Mouse (Mus musculus) bone marrow, adult 2 months (tissue): ENCODE measurements around the gene Cd82. TPM values are rescaled to one million over a fixed set of nuclear protein-coding genes. Genes with fewer than 3 reads are reported as not detected.

Experiments
- H3K27ac ChIP-seq: fragments of 200-500 bp; 2 replicates; pipeline ENCODE4 v1.5.1; 2012; ENCODE audit warnings: low read depth, mild to moderate bottlenecking, control low read depth, inconsistent platforms, low read length; ENCODE audit not compliant: control insufficient read depth, poor library complexity, insufficient read depth
- H3K4me1 ChIP-seq: fragments of 200-500 bp; 2 replicates; pipeline ENCODE4 v1.6.1; 2011; ENCODE audit warnings: low read length; ENCODE audit not compliant: control insufficient read depth, insufficient read depth
- H3K4me3 ChIP-seq: fragments of 200-500 bp; replicated peaks from 2 replicates; pipeline ENCODE3; 2011; ENCODE audit warnings: mild to moderate bottlenecking, low read depth, low read length, control low read depth; ENCODE audit not compliant: control insufficient read depth
- CTCF ChIP-seq: fragments of 200-500 bp; IDR thresholded peaks from 2 replicates; pipeline ENCODE4 v1.5.1; 2011; ENCODE audit warnings: low read length, control low read depth; ENCODE audit not compliant: control insufficient read depth, insufficient read depth
- POLR2A ChIP-seq: fragments of 200-500 bp; IDR thresholded peaks from 2 replicates; pipeline ENCODE4 v1.6.1; 2011; ENCODE audit warnings: low read depth, mild to moderate bottlenecking, control low read depth, low read length, borderline replicate concordance; ENCODE audit not compliant: control insufficient read depth
- WGBS: fragments of 180-500 bp; shearing (Covaris S2); methylation state at CpG from one replicate; pipeline ENCODE4 v1.1.7; 2018; 5-methylcytosine and 5-hydroxymethylcytosine counted together
- polyA plus RNA-seq: library from polyadenylated mRNA; stranded (reverse); fragments of >200 nt; gene quantifications from 2 replicates; pipeline ENCODE4 v1.2.4, GENCODE M21; 2011; ENCODE audit warnings: low replicate concordance; ENCODE audit not compliant: missing spikeins, insufficient read depth, insufficient read length

Gene Cd82
- polyA plus RNA-seq, 1 experiment: 111 TPM

- peaks cover 26% of the 10 kb centered on the region for H3K4me1 ChIP-seq
- H3K27ac ChIP-seq: peak overlapping the region; percentile 83
- no peak overlapping the region for H3K4me3 ChIP-seq
- 68% methylated on average over 13 of the region's 13 CpGs for WGBS
- no peak for TF ChIP-seq CTCF
- TF ChIP-seq POLR2A: no peak
These were observed 16.2 kb downstream of the Cd82 start for GRCm38 (mm10) chr2:93446606-93447353.

- peaks cover 26% of the 10 kb centered on the region for H3K4me1 ChIP-seq
These were observed 17.7 kb downstream of the Cd82 start for GRCm38 (mm10) chr2:93445237-93445651.

GRCm38 (mm10) chr2:93444280-93444679, 18.7 kb downstream of the Cd82 start:
- no peak for TF ChIP-seq CTCF
- no peak for TF ChIP-seq POLR2A
- Histone ChIP-seq H3K4me1 (peaks cover 19% of the 10 kb centered on the region), H3K27ac (no peak overlapping the region), H3K4me3 (no peak overlapping the region)
- WGBS: 46% methylated on average over 7 of the region's 7 CpGs

More at GRCm38 (mm10) chr2:93445237-93445651, 17.7 kb downstream of the Cd82 start:
- WGBS: 87% methylated on average over 5 of the region's 5 CpGs
- no peak for TF ChIP-seq CTCF
- TF ChIP-seq POLR2A: no peak
- no peak overlapping the region for H3K27ac ChIP-seq
- no peak overlapping the region for H3K4me3 ChIP-seq

DNA sequence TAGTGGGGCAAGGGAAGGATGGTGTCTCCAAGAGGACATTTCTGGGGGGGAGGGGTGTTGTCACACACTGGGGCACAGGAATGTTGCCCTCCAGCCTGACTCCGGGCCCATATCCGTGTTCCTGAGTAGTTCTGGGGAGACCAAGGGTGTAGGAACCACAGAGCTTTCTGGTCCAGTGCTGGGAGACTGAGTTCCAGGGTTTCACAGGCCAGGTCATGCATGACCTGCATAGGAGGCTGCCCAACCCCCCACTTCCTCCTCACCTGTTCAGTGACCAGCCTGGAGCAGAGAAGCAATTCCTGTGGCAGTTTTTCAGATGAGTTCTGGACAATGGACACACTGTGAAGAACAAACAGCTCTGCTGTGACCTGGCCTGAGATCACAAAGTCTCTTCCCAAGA, 19.8 kb downstream of the Cd82 start:
- WGBS: 98% methylated on average over 2 of the region's 2 CpGs
- Histone ChIP-seq H3K27ac (no peak overlapping the region), H3K4me1 (peaks cover 13% of the 10 kb centered on the region), H3K4me3 (no peak overlapping the region)
- TF ChIP-seq CTCF: no peak
- TF ChIP-seq POLR2A: no peak

DNA sequence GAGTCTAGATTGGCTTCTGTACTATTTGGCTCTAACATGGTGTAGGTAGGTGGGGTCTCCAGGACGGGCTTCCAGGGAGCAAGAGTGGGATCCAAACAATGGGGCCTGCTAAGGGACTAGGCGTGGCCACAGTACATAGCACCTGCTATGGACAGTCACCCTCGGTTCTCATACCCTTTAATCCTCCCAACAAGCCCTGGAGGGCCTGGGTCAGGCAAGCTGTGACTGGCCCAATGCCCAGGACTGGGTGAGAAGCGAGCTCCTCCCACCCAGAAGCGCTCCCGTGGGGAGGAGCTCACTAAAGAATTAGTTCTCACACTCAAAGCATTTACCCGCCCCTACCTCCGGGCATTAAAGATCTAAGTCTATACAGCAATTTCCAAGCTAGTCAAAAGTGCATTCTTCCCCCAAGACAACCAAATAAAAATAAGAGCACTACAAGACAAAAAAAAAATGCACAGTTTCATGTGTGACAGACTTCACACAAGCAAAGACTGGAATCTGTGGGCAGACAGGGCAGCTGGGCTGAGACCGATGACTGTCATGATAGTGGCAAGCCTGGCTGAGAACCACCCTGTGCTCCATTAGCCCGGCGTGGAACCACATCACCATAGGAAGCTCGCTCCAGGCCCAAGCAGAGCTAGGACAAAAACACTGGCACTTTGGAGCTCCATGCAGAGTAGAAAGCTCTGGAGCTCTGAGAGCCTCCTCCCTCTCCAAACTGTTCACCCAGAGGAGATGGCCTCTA, 23.0 kb downstream of the Cd82 start:
- H3K4me1 ChIP-seq: peaks cover 4% of the 10 kb centered on the region; the same call in 1 of the 2 replicates
- no peak for TF ChIP-seq POLR2A
- TF ChIP-seq CTCF: no peak
- no peak overlapping the region for H3K4me3 ChIP-seq
- no peak overlapping the region for H3K27ac ChIP-seq
- 68% methylated on average over 12 of the region's 12 CpGs for WGBS

GRCm38 (mm10) chr2:93439352-93439771, 23.6 kb downstream of the Cd82 start:
- Histone ChIP-seq H3K27ac (no peak overlapping the region), H3K4me1 (peaks cover 4% of the 10 kb centered on the region; the same call in 1 of the 2 replicates), H3K4me3 (no peak overlapping the region)
- 91% methylated on average over 9 of the region's 9 CpGs for WGBS
- TF ChIP-seq POLR2A (no peak), CTCF (no peak)

DNA sequence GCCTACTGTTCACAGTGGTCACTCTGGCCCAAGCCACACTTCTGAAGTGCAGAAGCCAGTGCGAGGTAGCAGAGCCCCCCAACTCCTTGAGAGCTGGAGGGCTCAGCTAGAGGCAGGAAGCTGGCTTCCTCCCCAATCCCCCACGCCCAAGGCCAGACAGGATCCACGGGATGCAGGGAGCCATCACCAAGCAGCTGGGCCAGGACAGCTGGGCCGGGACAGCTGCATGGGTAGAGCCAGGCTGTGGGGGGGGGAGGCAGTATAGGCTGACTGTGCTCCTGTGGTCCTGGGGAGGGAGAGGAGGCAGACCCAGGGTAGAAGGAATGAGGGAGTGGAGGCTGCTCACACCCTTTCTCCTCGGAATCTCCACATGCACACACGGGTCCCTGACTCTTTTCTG, 24.6 kb downstream of the Cd82 start:
- 87% methylated on average over 6 of the region's 6 CpGs for WGBS
- no peak overlapping the region for H3K4me3 ChIP-seq
- TF ChIP-seq CTCF: no peak
- no peak for TF ChIP-seq POLR2A
- H3K4me1 ChIP-seq: peaks cover 2% of the 10 kb centered on the region; the same call in 1 of the 2 replicates
- H3K27ac ChIP-seq: no peak overlapping the region

- no peak for TF ChIP-seq POLR2A
- TF ChIP-seq CTCF: no peak
- 17% methylated on average over 4 of the region's 4 CpGs for WGBS
- no peak overlapping the region for H3K27ac ChIP-seq
- no peak overlapping the region for H3K4me3 ChIP-seq
- H3K4me1 ChIP-seq: no peaks in the 10 kb centered on the region
These were observed 27.4 kb downstream of the Cd82 start for GRCm38 (mm10) chr2:93435577-93435976.

- no peak for TF ChIP-seq CTCF
- no peak for TF ChIP-seq POLR2A
- H3K4me3 ChIP-seq: no peak overlapping the region
- WGBS: 53% methylated on average over 3 of the region's 3 CpGs
- no peaks in the 10 kb centered on the region for H3K4me1 ChIP-seq
- H3K27ac ChIP-seq: no peak overlapping the region
These were observed 28.0 kb downstream of the Cd82 start for GRCm38 (mm10) chr2:93434896-93435295.
